Mouse (Mus musculus) embryonic fibroblast, embryonic 13.5 days (primary cell): ENCODE data around the gene Shld2.

Experiments used
- CTCF ChIP-seq: IDR thresholded peaks from 2 replicates; pipeline ENCODE4 v1.5.1; 2011; ENCODE audit warnings: mild to moderate bottlenecking, control low read depth, low read length, moderate library complexity, borderline replicate concordance; ENCODE audit not compliant: insufficient read depth
- POLR2A ChIP-seq: IDR thresholded peaks from 2 replicates; pipeline ENCODE4 v1.6.1; 2011; ENCODE audit warnings: low read depth, mild to moderate bottlenecking, control low read depth, low read length, moderate library complexity

- TF ChIP-seq POLR2A (no peak), CTCF (no peak)
These were observed 2.2 kb upstream of the Shld2 start for GRCm38 (mm10) chr14:34312339-34313048.
